Mouse (Mus musculus) heart, postnatal 0 days (tissue): ENCODE data around the gene Zer1.

Source experiments
- CTCF ChIP-seq: IDR thresholded peaks from 2 replicates; pipeline ENCODE4 v1.5.1; 2016; ENCODE audit warnings: antibody characterized with exemption, control low read depth, low read depth
- EP300 ChIP-seq: IDR thresholded peaks from 2 replicates; pipeline ENCODE4 v1.6.1; 2016; ENCODE audit warnings: antibody characterized with exemption, low read depth

DNA sequence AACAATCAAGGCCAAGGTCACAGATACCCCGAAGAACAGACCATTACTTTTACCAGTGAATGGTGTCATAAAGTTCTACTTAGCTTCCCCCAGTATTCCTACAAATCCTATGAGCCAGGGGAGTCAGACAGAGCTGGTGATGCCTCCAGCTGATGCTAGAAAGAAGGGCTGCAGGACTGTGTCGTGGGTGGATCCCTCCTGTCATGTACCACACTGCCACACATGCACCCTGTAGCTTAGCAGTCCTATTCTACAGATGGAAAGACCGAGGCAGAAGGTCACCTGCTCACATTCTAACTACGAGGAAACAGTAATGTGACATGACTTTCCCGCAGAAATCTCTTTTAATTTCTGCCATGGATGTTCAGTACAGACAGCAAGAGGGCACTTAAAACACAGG, 1.6 kb downstream of the Zer1 start:
- TF ChIP-seq CTCF (no peak), EP300 (no peak)
